Mouse (Mus musculus): ENCODE data around the gene Cd177.

- no peak for TF ChIP-seq POLR2A (IDR thresholded peaks at IDR 0.05; ENCODE audit: insufficient read depth, low read depth, low read length)
- TF ChIP-seq CTCF (IDR thresholded peaks at IDR 0.05; ENCODE audit: insufficient read depth, low read depth, low read length): no peak
Measured at GRCm38 (mm10) chr7:24708832-24709292, 51.2 kb downstream of the Cd177 start, which contains the start of gene BC049730.

Measured in olfactory bulb, adult 2 months (tissue).